Mouse (Mus musculus): ENCODE measurements around the gene Serpinb1a. TPM values are rescaled to one million over a fixed set of nuclear protein-coding genes. Genes with fewer than 3 reads are reported as not detected.

Serpinb1a gene
- total RNA-seq, 2 experiments from 2014 or later = 10.2 to 10.3 TPM

DNA sequence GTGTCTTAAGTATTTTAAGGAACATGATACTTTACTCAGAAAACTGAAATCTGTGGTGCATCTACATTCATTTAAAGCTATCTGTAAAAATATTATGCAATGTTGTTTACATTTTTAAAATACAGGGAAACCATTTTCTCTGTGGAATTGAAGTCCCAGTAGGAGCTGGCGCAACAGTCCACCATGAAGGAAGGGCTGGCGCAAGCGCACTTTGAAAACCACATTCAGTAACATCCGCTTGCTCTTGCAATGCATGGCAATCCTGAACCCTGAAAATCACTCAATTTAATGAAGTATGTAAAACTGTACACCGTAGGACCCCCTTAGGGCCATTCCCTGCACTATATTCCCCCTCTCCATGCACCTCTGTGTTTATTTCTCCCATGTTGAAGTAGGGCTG lies 16.5 kb downstream of the Serpinb1a start:
- no peak for DNase-seq

DNA sequence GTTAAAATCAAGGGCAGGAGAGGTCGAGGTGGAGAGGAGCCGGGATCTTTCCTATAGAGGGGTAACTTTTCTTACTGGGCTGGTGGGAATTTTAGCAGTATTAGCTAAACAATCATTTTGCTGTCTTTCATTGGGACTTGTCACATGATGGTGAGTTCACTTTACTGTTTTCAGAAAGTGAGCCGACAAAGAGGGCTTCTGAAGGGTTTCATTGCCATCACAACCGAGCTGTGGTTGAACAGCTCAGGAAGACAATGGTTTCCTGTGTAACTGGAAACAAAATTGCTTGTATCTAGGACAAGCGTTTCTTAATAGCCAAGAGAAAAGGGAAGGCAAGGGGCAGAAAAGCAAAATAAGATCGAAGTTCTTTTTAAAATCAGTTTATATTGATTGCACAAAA lies 17.7 kb downstream of the Serpinb1a start:
- DNase-seq = no peak

DNA sequence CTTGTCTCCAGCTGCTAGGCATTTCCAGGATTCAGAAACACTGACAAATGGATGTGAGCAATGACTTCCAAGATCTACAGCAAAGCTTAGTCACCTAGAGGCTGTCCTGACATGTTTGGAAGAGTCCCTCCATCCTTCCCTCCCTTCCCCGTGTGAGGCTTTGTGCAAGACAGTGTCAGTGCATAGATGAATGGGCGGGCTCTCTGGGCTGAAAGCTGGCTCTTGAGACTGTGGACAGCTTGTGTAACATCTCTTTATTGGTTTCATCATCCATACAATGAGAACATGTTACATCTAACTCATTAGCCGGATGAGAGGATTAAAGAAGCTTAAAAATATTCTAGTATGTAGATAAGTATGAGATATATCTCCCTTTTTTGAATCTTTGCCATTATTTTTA lies 18.2 kb downstream of the Serpinb1a start:
- DNase-seq = no peak

DNA sequence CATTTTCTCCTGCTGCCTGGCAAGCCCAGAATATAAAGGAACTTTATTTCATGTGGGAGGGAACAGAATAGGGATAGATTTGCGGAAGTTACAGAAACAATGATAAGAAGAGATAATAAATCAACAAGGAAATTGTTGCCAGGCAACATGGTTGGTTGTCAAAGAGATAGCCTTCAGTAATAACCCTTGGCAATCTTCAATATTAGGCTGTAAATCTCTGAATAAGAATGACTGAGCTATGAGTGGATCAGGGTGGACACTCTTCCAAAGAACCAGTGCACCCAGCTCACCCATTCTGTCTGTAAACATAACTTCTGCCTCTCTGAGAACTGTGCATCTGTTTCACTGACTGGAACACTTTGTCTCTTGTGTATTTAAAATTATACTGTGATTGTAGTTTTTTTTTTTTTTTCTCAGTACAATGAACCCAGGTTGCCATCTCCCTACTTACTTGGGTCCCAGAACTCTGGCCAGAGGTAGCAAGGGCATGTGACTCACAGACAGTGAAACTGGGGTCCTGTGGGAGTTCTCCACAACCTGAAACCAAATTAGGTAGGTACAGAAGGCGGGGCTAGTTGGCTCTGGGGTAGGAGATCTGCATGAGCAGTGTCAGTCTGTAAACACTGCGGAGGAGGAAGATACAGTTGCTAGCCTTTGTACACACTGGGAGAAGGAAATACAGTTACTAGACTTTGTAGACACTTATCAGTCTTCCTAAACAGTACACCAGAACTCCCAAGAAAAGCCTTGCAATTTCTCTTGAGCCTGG lies 19.3 kb downstream of the Serpinb1a start:
- DNase-seq = no peak

DNA sequence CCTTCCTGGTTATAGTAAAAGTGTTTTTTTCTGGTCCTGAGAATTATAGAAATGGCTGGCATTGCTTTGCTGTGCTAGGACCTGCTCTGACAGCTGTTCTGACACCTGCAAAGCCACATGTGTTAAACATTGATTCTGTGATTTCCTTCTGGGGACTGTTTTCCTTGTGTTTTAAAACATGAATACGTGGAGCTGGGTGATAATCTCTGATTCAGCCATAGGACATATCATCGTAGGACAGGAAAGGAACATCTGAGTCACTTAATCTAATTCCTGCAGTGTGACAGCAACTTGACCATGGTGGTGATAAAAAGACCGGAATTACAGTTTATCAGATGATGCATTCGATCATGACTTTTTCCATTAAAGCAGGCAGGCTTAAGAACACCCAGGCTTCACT lies 22.1 kb downstream of the Serpinb1a start:
- DNase-seq = no peak

DNA sequence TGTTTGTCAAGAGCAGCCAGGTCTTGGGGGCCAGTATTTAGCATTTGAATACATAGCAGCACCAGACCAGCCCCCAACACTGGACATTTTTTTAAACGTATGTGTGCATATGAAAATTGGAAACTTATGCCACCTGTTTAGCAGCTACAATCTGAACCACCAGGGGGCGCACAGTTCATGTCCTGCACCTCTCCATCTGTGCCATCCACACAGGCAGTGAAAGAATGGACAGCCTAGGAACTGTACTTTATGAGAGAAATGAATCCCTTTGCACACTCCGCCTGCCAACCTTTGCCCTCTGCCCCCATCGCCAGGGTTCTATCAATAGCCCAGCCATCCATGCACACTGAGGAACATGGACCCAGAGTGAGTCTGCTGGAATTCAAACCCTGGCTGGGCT lies 23.0 kb downstream of the Serpinb1a start:
- DNase-seq = peak; percentile 69

DNA sequence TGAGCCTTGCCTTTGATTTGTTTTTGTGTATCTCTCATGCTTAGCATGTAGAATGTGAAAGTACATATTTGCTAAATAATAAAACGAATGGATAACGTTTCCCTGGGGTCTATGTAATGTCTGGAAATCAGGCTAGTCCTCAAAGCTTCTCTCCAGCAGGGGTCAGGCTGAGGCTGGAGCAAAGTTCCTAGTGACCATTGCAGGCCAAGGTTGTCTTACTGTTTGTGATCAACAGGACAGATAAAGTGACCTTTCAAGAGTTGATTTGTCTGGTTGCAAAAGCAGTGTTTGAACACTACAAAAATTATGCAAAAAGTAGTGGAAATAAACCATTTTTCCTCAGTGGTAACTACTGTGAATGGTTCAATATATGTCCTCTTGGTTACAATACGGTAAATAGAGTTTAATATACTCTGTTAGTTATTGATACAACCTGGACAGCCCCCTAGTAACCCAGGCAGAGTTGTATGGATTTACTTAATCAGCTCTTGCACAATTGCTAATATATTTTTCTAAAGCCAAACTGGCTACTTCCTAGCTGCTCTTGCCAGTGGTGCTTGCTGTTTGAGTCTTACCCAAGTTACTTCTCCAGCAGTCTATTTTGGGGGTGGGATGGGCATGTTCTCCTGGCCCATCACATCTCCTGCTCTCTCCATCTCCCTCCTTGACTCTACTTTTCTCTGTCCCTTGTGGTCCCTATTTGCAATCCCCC lies 23.7 kb downstream of the Serpinb1a start:
- DNase-seq = no peak

DNA sequence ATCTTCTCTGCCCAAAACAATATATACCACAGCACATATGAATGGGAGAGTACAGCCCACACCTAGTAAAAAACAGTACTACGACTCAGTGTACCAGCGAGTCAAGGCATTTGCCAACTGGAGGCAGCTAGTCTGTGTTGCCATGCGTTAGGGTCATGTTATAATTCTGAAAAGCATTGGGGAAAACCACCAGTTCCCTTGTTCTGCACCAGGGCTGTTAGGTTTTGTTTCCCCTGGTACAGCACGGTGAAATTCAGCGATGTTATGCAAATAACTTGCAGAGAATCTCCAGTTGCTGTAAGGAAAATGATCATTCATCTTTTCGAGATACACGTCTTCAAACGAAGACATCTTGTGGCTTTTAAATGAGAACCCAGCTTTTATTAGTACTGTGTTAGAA lies 25.4 kb downstream of the Serpinb1a start:
- DNase-seq = no peak

DNA sequence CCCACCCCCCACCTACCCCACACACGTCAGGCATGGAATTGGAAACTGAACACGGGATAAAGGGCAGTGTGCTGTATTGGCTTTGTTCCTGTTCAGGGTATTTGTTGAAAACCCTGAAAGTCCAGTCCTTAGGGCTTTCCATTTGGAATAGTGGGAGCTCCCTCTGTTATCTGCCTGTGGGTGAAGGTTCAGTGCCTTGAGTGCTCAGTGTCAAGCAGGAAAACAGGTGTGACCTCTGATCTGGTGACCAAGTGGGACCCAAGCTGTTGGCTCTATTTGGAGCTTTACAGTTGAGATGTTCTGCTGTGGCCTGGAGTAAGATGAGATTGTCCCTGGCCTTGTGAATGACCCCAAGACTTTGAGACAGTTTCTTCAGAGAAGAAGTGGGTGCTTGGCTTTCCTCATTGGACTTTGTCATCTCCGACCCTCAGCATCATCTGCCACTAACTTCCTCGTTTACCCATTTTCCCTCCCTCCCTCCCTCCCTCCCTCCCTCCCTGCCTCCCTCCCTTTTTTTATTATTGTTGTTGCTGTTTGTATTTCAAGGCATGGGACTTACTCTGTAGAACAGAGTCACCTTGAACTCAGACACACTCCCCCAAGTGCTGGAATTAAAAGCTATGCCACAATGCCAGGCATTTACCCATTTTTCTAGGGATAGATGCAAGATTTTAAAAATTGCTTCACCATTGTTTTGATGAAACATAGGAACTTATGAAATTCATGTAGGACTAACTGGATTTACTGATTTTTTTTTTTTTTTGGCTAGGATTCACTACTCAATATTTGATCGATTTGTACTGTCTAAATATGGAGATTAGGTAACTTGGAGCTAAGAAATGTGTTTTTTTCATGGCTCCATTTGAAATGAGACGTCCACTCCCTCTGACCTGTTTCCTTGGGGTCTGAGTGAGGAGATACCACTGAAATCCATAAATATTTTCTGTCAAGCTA lies 26.3 kb downstream of the Serpinb1a start:
- no peak for DNase-seq

DNA sequence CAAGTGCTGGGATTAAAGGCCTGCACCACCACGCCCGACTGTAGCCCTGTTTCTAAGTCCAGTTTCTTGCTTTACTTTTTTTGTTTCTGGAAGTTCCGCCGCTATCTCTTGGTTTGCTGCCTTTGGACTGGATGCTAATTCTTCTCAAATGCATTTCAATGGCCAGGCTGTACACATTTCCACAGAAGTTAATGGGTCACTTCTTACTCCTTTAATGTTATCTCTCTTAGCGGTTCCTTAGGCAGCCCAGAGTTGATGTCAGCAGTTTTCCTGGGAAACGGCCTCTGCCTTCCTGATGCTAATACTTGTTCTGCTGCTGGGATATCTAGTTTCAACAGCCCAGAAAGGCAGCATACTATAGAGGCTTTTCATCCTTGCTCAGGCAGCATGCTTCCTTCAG lies 27.9 kb downstream of the Serpinb1a start:
- no peak for DNase-seq

DNA sequence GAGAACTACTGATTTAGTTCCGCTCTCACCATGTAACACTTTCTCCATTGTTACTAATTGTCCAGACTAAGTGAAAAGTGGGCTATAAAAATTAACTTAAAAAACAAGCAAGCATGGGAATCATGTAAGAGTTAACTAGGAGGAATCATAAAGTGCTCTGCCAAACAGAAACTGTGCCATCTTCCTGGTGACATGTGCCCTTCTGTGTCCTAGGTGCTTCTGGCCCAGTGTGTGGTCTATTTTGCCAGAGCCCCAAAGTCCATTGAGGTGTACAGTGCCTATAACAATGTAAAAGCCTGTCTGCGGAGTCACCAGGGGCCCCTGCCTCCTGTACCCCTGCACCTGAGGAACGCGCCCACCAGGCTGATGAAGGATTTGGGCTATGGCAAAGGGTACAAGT lies 29.3 kb downstream of the Serpinb1a start:
- no peak for DNase-seq

DNA sequence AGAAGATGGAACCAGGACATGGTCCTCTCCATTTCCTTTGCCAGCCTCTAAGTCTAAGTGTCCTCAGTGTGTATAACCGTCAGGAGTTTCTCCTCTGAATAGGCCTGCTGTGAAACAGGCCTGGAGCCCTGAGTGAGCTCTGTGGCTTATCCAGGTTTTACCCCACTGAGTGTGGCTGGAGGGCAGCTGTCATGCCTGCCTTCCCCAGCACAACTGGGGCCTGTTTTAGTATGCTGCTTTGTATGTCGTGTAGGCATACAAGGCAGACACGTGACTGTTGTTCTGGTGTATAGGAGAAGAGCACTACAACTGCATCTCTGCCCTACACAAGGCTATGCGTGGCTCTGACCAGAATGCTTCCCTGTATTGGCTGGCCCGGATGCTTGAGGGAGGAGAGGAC lies 31.1 kb downstream of the Serpinb1a start:
- no peak for DNase-seq

DNA sequence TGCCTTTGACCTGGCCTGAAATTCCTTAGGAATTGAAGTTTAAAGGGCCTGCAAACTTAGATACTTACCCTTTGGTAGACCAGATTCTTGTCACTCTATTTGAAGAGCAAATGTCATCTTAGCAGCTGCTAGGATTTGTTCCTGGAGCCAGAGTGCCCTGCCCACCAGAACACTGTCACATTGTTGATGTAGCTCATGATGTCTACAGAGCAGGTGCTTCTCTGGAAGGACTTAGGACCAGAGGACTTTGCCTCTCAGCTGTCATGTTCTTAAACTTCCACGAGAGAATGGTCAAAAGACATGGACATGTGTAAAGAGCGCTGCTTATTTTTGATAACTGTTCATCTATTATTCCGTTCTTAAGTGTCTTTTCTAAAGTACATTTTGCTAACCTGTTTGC lies 31.7 kb downstream of the Serpinb1a start:
- no peak for DNase-seq

DNA sequence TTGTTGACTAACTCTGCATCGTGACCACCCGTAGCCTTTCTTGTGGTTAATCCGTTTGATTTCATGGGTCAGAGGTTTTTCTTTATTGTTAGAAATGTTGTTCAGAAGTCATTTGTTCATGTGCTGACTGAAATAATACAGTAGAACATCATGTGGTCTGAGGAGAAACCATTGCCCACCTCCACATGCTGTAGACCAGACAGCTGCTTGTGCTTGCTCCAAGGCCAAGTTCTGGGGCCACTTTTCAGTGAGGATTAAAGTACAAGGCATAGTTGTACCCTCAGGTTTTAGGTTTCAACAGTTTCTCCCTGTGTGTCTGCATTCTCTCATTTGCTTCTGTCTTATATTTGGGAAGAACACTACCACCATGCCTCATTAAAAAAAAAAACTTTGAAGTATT lies 43.4 kb downstream of the Serpinb1a start:
- no peak for DNase-seq

DNA sequence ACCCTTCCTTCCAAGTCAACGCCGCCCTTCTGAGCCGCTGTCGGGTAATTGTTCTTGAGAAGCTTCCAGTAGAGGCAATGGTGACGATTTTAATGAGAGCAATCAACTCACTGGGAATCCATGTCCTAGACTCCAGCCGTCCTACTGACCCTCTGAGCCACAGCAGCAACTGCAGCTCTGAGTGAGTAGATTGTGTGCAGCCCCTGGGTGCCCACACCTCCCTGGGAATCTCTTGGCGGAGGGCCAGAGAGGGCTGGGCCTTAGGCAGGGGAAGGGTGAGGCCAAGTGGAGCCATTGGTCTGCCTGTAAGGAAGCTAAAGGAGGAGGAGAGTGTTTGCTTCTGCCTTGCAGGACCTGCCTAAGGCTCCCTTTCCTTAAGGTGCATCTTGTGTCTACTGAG lies 44.2 kb downstream of the Serpinb1a start:
- DNase-seq = peak; percentile 58

DNA sequence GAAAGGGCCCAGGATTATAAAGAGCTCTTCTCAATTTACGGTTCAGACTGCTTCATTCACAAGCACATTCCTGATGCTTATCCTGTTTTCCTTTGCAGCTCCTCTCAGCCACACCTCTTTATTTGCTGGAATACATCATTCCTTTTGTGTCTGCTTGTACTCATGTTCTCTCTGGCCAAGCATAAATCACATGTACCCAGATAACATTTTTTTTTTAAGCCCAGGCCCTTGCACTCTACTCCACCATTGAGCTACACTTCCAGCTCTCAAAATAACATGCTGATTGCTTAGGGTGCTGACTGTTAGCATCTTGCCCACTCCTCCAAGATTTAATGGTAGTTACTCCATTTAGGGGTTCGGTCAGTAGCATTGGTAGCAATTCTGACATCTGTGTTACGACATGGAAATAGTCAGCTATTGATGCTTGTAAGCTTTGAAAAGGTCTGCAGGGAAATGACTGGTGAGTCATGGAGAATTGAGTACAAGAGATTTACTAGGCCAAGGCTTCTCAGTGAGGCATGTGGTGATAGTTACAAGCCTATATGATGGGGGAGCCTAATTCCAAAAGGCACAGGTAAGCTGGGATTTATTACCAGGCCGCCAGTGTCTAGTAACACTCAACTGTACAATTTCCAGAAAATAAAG lies 47.2 kb downstream of the Serpinb1a start:
- no peak for DNase-seq

DNA sequence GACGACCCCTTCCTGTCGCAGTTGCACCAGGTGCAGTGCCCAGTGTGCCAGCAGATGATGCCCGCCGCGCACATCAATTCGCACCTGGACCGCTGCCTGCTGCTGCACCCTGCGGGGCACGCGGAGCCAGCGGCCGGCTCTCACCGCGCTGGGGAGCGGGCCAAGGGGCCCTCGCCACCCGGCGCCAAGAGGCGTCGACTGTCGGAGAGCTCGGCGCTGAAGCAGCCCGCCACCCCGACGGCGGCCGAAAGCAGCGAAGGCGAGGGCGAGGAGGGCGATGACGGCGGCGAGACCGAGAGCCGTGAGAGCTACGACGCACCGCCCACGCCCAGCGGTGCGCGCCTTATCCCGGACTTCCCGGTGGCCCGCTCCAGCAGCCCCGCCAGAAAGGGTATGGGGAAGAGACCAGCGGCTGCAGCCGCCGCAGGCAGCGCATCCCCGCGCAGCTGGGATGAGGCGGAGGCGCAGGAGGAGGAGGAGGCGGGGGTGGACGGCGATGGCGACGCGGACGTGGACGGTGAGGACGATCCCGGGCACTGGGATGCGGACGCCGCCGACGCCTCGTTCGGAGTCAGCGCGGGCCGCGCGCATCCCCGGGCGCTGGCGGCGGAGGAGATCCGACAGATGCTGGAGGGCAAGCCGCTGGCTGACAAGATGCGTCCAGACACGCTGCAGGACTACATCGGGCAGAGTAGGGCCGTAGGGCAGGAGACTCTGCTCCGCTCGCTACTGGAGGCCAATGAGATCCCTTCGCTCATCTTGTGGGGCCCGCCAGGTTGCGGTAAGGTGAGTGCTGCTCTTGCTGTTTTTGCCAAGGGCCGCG lies 48.5 kb downstream of the Serpinb1a start, which contains the start of gene D930007J09Rik:
D930007J09Rik (minus strand) TSS at position 591 of the 823 bp plus-strand sequence.
- DNase-seq = peak; percentile 58

DNA sequence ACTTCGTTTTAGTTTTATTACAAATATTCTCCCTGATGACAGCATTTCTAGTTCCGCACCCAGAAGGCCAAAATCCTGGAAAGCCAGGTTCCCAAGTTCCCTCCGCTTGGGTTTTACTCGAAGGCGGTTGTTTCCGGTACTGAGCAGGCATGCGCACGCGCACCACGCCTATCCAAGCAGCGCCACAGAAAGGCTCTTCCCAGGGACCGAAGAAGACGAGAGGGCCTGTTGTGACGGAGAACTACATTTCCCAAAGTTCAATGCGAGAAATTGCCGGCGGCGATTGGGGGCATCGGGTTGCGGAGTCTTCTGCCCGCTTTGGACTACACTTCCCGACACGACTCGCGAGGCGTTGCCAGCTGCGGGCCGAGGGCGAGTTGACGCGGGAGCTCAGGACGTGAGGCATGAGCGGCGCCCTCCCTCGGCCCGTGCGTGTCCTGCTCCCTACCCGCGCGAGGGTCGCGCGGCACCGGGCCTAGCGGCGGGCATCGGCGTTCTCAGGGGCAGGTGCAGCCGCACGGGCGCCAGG lies 49.2 kb downstream of the Serpinb1a start, which contains the start of gene Wrnip1:
Wrnip1 (plus strand) TSS at position 346 of the 529 bp plus-strand sequence.
- peak; percentile 97 for DNase-seq

DNA sequence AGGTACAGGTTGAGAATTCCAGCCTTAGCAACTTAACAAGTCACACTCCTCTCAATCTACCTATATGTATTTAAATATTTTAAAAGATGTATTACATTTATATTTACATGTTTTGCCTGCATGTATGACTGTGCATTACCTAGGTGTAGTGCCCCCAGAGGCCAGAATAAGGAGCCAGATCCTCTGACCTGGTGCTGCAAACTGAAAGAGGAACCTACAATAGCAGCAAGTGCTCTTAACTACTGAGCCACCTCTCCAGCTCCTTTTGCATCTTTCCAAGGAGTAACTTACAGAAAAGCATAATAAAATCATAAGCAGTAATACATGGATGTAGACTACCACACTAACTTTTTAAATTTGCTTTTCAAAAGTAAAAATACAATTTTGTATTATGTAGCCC lies 50.1 kb downstream of the Serpinb1a start:
- no peak for DNase-seq

DNA sequence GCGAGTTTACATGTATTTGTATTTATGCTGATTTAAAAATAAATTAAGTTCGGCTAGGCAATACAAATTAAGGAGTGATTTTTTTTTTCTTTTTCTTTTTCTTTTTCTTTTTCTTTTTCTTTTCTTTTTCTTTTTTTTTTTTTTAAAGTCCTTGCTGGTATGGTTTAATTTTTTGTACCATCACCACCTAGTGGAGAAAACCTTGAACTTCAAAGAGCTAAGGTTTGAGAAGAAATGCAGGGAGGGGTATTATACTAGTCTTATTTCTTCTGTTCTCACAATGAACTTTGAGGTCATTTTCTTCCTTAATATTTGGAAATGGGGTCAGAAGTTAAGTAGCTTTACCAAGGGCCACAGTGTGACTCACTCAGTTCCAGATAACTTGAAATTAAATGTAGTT lies 51.9 kb downstream of the Serpinb1a start:
- no peak for DNase-seq

DNA sequence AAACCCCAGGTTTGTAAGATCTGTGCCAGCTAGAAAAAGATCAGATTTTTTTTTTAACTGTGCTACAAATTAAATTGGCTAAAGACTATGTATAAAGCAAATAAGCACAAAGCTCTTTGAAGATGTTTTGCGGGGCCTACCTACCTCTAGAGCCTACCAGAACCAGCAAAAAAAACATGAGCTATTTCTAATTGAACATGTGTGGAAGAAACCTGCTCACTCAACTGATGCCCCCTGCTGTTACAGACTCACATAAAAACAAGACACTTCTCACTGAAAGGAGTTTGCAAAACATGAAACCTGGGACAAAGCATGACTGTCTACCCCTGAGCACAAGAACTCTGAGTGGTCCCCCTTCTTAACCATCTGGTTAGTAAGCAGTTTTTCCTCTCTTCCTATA lies 53.9 kb downstream of the Serpinb1a start:
- no peak for DNase-seq
